Mouse (Mus musculus) cerebral cortex, adult 2 months (tissue): ENCODE results near the gene Ttc39d.

Experiments used
- WGBS: fragments of 180-500 bp; shearing (Covaris S2); methylation state at CpG from one replicate; pipeline ENCODE4 v1.1.7; 2018; 5-methylcytosine and 5-hydroxymethylcytosine counted together

Gene Ttc39d

DNA sequence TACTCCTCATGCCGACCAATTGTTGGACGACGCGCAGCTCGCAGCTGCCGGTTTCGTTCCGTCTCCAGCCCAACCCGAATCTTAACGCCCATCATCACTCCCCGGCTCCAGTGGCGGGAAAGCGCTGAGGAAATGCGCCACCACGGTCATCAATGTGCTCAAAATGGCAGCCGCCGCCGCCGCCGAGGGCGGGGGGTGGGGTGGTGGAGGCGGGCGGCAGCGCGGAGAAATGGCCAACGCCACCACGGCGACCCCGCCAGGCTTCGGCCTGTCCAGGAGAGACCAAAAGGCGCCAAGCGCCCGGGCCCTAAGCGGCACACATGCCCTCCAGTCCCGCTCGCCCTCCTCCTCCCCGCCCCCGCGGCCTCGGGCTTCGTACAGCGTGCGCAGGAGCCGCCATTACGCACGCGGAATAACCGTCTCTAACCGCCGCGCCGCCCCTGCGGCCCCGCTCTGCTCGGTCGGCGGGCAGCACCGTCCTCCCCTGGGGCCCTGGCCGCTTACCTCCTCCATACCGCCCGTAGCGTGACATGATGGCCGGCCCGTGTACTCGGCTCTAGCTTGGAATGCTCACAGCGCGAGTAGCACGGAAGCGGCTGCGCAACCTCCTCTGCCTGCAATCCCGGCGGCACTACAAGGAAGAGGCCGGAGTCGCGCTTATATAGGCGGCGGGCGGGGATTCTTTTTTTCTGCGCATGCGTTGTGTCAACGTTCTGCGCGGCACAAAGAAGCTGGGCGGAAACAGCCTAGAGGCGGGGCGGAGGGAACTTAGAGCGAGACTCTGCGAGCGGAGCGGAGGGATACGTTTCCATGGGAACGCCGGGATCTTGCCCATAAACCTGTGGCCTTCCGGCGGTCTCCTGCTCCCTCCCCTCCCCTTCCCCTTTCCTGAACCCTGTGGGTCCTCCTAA, at the start of gene Ttc39d, which contains the start of gene Srsf7:
TSS of gene Ttc39d (plus strand) at position 790 of the 911 bp plus-strand sequence.
TSS of gene Srsf7 (minus strand) at position 637 of the 911 bp plus-strand sequence.
- under 1% methylated on average over 93 of the region's 95 CpGs for WGBS

DNA sequence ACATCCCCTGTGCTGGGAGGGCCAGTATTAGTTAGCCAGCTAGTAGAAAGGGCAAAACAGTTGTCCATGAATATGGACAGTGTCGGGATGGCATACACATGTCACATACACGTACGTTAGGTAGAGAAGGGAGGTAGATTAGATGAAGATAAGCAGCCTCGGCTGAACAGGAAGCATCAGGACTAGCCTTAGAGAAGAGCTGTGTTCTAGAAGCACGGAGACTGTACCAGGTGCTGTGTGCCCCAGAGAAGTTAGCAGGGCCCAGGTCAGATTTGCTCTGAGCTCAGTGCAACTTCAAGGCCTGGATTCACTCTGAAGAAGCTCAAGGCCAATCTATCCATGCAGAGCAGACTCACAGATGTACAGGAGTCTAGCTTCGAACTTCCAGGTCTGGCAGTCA, 49.8 kb upstream of the Ttc39d start:
- WGBS: 98% methylated on average over 6 of the region's 6 CpGs

DNA sequence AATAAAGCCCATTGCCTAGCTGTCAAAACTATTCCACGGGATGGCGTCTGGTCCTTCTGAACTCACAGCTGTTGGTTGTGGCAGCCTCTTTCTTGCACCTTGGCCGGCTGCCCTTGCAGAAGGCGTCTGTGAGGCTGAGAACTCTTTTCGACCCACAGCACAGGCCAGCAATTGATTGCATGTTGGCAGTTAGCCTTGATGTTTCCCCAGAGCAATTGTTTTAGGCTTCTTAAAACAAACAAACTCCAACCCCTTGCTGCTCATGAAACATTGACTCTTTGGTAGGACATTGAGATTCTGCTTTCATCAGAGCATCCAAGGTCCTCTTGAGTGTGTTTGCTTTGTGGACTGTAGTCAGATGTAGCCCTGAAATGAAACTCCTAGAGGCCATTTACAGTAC, 46.8 kb upstream of the Ttc39d start:
- 57% methylated on average over 5 of the region's 5 CpGs for WGBS

DNA sequence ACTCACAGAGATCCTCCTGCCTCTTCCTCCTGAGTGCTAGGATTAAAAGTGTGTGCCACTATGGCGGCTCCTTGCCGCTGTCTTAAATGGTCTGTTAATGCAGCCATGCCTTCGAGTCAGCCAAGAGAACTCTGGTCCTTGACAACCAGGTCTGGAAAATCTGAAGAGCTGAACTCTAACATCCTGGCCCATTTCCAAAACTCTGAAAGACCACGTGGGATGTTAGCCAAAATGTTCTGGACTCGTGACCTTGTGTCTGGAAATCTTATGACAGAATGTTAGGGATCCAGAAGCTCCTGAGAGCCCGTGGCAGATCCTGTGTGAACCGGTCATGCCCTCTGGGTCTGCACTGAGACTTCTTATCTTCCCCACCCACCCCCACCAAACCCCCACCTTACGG, 43.3 kb upstream of the Ttc39d start:
- 83% methylated on average over 8 of the region's 8 CpGs for WGBS

DNA sequence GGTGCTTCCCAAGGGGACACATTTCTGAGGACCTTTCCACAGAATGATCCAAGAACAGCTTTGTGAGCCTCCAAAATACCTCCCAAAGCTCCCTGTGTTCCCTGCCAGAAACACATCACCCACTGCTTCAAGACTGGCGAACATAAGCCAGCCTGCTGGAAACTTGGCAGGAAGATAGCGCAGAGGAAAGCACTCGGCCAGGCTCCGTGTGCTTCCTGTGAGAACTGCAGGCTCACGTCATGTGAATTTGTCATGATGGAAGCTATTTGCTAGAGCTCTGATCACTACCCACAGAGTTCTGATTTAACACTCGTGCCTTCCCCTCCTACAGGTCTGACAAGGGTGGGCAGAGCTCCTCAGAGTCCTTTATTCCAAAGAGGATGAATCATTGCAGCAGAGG, 41.5 kb upstream of the Ttc39d start:
- WGBS: 19% methylated on average over 6 of the region's 6 CpGs

DNA sequence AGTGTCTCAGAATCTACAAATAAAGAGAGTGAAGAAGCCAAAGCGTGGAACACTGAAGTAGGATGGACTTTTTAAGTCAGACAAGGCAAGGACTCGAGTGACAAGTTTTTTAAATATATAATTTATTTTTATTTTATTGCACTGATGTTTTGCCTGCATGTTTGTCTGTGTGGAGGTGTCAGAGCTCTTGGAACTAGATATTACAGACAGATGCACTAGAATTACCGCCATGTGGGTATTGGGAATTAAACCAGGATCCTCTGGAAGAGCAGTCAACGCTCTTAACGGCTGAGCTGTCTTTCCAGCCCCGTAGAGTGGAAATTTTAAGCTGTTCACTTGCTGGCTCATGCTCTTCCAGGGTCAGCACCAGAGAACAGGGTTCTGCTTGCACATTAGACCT, 40.9 kb upstream of the Ttc39d start:
- 49% methylated on average over 6 of the region's 6 CpGs for WGBS

DNA sequence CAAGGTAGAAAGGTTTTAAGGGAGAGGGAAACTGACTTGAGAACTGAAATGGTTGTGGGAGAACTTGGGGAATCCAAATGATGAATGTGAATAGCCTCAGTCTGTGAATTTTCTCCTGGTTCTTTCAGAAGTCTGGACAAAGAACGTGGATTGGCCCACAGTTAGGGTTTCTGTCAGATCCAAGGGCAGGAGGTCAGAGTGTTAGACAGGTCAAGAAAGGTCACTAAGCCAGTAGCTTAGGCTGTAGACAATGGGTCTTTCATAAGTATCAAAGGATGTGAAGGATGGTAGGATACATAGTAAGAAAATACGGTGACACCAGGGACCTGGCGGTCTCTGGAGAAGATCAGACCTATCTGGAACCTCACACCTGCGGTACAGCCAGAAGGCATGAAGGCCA, 39.8 kb upstream of the Ttc39d start:
- WGBS: 86% methylated on average over 4 of the region's 4 CpGs

DNA sequence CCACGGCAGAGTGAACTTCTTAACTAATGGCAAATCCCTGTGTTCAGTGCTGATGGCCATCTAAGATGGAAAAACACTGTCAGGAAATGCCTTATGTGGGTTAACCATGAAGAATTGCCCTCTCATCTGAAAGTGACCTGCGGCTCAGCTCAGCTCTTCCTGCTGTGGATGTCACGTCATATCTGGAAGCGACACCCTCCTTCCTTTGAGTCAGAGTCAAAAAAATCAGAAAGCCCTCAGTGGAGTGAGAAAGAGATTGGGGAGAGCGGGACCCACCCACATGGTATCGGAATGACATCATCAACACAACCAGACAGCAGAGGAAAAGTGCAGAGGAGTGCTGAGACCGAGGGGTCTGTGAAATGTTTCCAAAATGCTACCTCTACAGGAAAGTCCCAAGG, 39.4 kb upstream of the Ttc39d start:
- WGBS: 36% methylated on average over 7 of the region's 7 CpGs

DNA sequence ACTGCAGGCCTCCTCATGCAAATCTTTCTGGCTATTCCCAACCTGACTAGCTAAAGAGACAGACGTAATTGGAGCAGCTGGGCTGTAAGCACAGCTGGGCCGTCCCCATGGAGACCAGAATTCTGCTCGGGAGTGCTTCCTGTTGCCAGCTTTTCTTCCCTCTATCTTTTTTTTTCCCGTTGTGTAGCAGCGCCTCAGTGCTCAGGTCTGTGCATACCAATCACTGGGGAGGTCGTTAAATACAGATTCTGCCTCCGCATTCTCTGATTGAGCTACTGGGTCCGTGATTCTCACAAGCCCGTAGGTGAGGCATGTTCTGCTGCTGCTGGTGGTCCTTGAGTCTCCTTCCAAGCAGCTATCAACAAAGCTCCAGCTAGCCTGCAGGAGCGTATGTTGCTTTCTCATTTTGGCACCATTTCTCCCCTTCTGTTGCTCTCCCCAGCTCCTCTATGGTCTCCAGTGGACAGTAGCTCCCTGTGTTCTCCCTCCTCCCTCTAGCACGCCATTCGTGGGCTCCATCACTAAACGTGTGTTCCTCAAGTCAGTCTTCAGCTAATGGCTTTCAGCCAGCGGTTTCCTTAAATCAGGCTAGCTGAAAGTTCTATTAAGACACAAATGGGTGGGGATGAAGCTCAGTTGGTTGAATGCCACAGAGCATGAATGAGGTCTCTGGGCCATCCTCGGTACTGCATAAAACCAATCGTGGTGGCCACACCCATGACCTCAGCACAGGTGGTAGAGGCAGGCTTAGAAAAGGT, 38.7 kb upstream of the Ttc39d start:
- WGBS: 13% methylated on average over 16 of the region's 16 CpGs

DNA sequence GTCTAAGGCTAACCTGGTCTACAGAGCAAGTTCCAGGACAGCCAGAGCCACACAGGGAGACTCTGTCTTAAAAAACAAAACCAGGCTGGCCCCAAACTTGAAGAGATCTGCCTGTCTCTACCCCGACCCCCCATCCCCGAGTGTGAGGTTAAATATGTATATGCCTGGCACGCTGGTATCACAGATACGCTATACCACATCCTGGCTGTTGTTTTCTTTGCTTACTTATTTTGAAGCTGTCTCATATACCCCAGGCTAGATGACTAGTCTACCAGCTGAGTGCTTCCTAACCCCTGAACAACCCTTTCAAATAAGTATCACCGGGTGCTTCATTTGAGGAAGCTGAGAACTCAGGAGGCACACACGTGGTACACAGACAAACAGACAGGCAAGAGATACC, 37.5 kb upstream of the Ttc39d start:
- 92% methylated on average over 6 of the region's 6 CpGs for WGBS

DNA sequence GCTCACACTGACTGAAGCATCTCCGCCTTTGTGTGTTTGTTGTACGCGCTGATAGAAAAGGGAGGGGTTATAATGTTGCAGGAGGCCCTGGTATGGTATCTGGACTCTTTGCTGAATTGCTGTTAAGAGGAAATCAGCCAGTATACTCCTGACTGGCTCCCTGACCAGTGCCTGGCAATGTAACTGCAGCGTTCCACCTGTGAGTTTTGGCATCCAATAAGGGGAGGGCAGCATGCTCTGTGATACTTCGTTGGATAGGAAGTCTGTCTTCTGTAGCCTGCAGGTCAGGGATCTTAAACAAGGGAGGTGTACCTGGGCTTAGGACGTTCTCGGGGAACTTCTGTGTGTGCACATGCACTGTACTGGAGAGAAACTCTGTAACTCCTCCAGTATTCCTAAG, 36.3 kb upstream of the Ttc39d start:
- WGBS: 86% methylated on average over 7 of the region's 7 CpGs

DNA sequence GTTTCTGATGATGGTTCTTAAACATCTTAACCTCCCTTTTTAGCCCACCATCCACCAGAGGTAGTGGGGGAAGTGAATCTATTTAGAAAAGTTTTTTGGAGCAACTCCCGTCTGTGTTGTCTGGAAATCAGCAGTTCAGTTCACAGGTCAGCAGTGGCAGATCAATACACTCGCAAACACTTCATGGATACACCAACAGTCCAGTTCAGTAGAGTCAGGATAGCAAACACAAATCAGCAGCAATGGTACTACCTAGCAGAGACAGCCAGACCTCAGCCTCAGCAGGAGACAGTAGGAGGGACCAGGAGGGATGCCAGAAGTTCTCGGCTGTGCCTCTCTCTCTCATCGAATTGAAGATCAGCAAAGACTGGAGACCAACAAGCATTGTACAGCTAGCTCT, 35.3 kb upstream of the Ttc39d start:
- 80% methylated on average over 4 of the region's 4 CpGs for WGBS

DNA sequence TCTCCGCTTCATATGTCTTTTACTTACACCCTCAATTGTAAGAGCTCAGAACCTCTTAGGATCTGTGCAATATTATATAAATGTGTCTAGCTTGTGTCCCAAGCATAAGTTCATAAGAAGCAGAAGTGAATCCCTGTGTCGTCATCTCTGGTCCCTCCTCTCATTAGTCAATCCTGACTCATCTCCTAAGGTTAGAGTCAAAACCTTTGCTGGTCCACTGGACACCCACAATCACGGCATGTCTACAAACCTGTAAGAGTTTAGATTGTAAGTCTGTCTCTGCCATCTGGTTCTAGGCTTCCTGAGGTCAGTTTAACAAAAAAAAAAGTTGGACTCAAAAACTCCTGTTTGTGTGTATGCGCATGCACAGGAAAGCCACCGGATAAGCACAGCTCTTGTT, 34.5 kb upstream of the Ttc39d start:
- 84% methylated on average over 5 of the region's 5 CpGs for WGBS

DNA sequence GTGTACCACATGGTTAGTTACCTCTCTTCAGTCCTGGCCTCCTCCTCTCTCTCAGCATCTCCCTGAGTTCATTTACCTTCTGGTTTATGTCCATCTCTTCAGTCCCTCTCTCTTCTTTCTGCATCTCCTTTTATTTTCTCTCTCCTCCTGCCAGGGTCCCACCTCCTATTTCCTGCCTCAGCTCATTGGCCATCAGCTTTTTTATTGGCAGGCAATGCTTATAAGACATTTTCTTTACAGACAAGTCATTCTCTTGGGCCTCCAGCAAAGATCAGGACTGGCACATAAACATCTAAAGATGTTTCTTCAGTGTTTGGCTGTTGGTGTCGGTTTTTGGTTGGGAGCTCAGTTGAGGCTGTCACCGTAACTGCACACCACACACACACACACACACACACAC, 33.6 kb upstream of the Ttc39d start:
- WGBS: 95% methylated on average over 2 of the region's 2 CpGs

DNA sequence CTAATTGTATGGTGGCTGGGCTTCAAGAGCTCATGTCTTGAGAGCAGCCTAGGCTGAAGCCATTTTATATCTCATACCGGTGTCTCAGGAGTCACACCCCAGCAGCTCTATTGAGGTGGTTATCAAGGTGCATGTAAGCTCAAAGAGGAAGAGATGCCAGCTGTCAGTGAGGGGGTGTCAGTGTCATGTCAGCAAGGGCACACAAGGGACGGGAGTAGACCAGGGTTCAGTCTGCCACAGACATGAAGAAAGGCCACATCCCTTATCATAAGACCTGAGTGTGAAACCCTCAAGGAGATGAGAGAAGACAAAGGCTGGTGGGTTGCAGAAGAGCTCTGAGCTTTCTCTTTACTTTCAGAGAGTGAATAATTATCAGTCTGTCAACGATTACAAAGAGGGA, 33.1 kb upstream of the Ttc39d start:
- WGBS: 83% methylated on average over 3 of the region's 3 CpGs

DNA sequence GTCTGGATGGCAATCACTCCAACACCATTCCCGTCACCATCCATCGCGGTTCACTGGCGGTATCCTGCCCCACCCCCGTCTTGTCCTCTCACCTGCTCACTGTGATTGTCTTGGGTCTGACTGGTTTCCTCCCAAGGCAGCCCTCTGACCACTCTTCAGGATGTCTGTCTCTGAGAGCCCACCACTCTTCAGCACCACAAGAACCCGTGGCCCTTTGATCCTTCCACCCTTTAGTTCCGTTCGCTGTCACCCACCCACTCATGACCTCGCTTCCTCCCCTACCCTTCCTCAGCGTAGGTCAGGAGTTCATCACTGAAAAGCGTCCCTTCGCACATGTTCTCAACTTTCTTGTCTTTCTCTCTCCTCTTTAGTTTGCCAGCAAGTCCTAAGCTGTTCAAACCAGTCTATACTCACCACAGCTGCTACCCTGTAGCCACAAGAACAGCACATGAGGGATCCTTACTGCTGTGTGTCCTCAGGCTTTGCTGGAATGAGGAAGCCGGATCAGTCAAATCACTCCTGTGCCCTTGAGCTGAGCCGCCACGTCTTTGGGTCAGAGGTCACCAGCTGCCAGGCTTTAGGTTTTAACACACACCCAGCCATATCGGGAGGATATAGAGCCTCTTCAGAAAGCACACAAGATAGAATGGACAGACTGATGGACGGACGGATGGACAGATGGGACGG, 32.4 kb upstream of the Ttc39d start:
- WGBS: 80% methylated on average over 19 of the region's 19 CpGs

DNA sequence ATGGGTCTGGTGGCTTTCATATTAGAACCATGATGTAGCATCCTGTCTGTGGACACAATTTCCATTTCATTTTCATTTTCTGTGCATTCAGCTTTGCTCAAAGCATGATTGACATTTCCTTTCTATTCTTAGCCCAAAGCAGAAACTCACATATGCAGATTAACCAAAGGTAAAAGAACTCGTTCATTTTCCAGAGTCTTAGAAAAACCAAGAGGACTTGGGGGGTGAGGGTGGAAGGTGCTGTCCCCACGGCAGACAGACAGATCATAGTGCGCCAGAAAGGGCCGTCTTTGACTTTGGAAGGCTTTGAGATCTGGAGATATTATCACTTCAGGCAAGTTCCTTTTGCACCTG, 31.9 kb upstream of the Ttc39d start:
- 76% methylated on average over 4 of the region's 4 CpGs for WGBS

DNA sequence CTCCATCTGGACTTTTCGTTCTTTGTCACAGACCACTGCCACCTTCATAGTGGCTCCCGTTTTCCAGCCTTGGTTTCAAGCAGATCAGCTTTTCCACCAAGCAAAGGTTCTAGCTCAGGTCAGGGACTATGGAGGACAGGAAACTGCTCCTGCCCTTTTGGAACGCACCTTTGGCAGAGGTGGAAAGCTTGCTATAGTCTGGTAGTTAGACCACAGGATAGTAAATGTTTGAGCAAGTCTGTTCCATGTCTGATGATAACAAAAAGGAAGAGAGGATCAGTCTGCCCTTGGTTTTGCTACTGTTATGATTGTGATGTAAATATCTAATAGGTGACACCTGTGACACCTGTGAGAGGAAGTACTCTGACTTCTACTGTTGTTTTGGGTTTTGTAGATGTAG, 31.3 kb upstream of the Ttc39d start:
- 95% methylated on average over 3 of the region's 3 CpGs for whole genome bisulfite sequencing

DNA sequence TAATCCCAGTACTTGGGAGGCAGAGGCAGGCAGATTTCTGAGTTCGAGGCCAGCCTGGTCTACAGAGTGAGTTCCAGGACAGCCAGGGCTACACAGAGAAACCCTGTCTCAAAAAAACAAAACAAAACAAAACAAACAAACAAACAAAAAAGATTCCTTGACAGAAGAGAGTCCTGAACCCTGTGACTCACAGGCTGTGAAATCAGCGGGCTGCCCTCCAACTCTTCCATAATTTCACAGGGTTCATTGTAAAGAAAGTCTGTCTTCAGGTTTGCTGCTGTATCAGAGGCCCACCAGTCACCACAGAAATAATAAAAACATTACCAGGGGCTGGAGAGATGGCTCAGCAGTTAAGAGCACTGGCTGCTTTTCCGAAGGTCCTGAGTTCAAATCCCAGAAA, 28.4 kb upstream of the Ttc39d start:
- 96% methylated on average over 3 of the region's 3 CpGs for WGBS

DNA sequence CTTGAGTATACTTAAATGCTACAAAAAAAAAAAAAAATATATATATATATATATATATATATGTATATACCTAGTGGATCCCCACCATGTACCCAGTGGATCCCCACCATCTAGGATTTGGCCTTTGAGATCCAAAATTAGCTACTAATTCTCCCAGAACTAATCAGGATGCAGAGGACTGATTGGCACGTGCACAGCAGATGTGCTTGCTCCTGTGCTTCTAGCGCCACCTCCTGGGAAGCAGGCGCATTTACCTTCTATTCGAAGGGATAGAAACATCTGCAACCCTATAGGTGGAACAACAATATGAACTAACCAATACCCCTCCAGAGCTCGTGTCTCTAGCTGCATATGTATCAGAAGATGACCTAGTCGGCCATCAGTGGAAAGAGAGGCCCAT, 27.3 kb upstream of the Ttc39d start:
- under 1% methylated on average over 6 of the region's 6 CpGs for WGBS

DNA sequence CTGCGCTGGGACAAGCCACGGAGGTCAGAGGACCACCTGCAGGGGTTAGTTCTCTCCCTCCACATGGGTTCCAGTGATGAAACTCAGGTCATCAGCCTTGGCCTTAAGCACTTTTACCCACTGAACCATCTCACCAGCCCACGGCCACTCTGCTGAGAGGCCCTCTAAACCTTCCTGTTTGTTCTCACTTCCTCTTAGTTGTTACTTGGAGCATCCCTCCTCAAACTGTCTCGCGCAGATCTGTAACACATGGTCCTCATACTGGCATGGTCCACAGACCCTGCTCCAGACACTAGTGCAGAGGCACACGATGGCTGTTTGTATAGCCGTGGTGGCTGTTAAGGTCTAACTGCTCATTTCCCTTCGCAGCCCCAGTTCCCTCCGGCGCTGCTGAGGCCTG, 23.6 kb upstream of the Ttc39d start:
- 89% methylated on average over 10 of the region's 10 CpGs for WGBS

DNA sequence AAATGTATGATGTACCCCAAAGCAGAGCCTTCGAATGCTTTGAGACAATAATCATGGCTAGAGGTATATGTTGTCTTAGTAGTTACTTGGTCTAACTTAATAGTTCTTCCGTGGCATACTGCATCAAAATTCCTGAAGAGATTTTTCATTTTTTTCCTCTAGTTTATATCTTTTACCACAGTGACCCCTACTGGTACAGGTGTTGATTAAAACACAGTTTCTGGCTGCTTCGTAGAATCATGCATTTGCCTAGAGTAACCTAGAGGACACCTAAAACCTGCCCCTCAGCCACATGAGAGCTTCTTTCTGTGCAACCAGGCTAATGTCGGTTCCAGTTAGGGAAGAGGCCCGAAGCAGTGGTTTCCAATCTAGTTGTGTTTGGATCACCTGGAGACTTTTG, 14.2 kb upstream of the Ttc39d start:
- 53% methylated on average over 5 of the region's 5 CpGs for WGBS
